In the genomic region with DNA sequence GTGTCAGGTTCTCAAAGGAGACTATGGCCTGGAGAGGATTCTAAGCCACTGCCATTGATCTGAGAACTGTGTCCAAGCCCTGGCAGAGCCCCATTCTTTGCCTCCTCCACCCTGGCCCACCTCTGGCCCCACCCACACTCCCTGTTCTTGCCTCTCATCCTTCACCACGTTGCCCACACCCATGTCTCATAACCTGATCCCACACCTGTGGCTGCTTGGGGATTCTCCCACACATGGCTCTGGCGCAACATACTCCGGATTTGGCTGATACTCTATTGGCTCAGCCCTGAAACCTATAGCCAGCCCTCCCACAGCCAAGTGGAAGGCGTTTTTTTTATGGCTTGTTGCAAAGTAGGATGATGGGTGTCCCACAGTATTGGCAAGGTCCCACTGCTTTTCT, we compare ENCODE assay signal across 29 mouse cellular contexts. TPM values are rescaled to one million over a fixed set of nuclear protein-coding genes. Genes with fewer than 3 reads are reported as not detected.
DNase-seq lines count a peak whose midpoint lies in the region; ATAC-seq and TF ChIP-seq lines count a peak whose summit lies in the region.
"Had no signal": no experiment of that assay in that cellular context is flagged by ENCODE, and none has a peak within 500 bp of the region (broad histone marks: within the 10 kb centered on the region; RNA-seq: fewer than 3 reads in every experiment).

No protein-coding gene starts in this region.

- no peak for TF ChIP-seq CTCF in intestine, postnatal 0 days (IDR thresholded peaks at IDR 0.05; ENCODE audit: low read depth)

- 0 out of 2 replicates have a peak, but pooled peaks have one; percentile 26 for ATAC-seq in intestine, embryonic 15.5 days
- no peak for ATAC-seq in intestine, postnatal 0 days
- ATAC-seq in stomach, embryonic 16.5 days (ENCODE audit: insufficient read depth, low FRiP score), result peak; percentile 47; the same call in 1 of the 2 replicates
- ATAC-seq: activated CD4-positive, CD25-positive, alpha-beta regulatory T cell, adult 4 months; CD4-positive, CD25-positive, alpha-beta regulatory T cell, adult 4 months; forebrain, embryonic 13.5 days; forebrain, embryonic 15.5 days; forebrain, postnatal 0 days; Patski had no signal

- no peak overlapping the region for H3K4me3 ChIP-seq in intestine, embryonic 15.5 days (replicated peaks)
- H3K4me3 ChIP-seq in intestine, postnatal 0 days (ENCODE audit: low read depth, low read length), result no peak overlapping the region
- H3K4me3 ChIP-seq in stomach, embryonic 16.5 days (replicated peaks; ENCODE audit: low read length), result no peak overlapping the region
- H3K4me3 ChIP-seq: embryonic facial prominence, embryonic 13.5 days; embryonic facial prominence, embryonic 15.5 days; erythroblast, embryonic 14.5 days; forebrain, embryonic 13.5 days; forebrain, embryonic 15.5 days had no signal

- H3K9me3 ChIP-seq in intestine, embryonic 15.5 days, result no peaks in the 10 kb centered on the region
- H3K9me3 ChIP-seq in intestine, postnatal 0 days (ENCODE audit: control insufficient read depth), result no peaks in the 10 kb centered on the region
- H3K9me3 ChIP-seq in stomach, embryonic 16.5 days (replicated peaks; ENCODE audit: control insufficient read depth, low read length), result no peaks in the 10 kb centered on the region
- H3K9me3 ChIP-seq: embryonic facial prominence, embryonic 13.5 days; embryonic facial prominence, embryonic 15.5 days; forebrain, embryonic 13.5 days; forebrain, embryonic 15.5 days; G1E had no signal

- H3K27me3 ChIP-seq in intestine, embryonic 15.5 days (replicated peaks), result no peaks in the 10 kb centered on the region
- no peaks in the 10 kb centered on the region for H3K27me3 ChIP-seq in intestine, postnatal 0 days (replicated peaks; ENCODE audit: control insufficient read depth, insufficient read depth, low read length)
- H3K27me3 ChIP-seq in stomach, embryonic 16.5 days (ENCODE audit: control insufficient read depth, insufficient read depth, low read length), result no peaks in the 10 kb centered on the region
- H3K27me3 ChIP-seq: CH12.LX; embryonic facial prominence, embryonic 13.5 days; embryonic facial prominence, embryonic 15.5 days; forebrain, embryonic 13.5 days; forebrain, embryonic 15.5 days had no signal

- no peak for DNase-seq in gastrocnemius, adult 18-20 months (ENCODE audit: low spot score)
- no peak for DNase-seq in spleen, postnatal 4 days (ENCODE audit: low spot score in 2 of 2)
- DNase-seq: adrenal gland, adult 8-10 months; adrenal gland, postnatal 14 days; adrenal gland, postnatal 36 days; B cell, adult 2 months; cerebellum, adult 11-12 months; cerebellum, adult 2 months; cerebellum, adult 9-10 months; cerebellum, postnatal 10 days; cerebellum, postnatal 25 days; embryo, embryonic 11 days; forebrain, postnatal 0 days had no signal

- H3K36me3 ChIP-seq in intestine, embryonic 15.5 days, result no peaks in the 10 kb centered on the region
- H3K36me3 ChIP-seq in intestine, postnatal 0 days (ENCODE audit: control insufficient read depth, insufficient read depth), result no peaks in the 10 kb centered on the region
- no peaks in the 10 kb centered on the region for H3K36me3 ChIP-seq in stomach, embryonic 16.5 days (ENCODE audit: control insufficient read depth, insufficient read depth, low read length)
- H3K36me3 ChIP-seq: embryonic facial prominence, embryonic 13.5 days; embryonic facial prominence, embryonic 15.5 days; forebrain, embryonic 15.5 days had no signal

- H3K4me2 ChIP-seq in intestine, embryonic 15.5 days (replicated peaks), result no peak overlapping the region
- H3K4me2 ChIP-seq in intestine, postnatal 0 days (replicated peaks; ENCODE audit: low read depth), result no peak overlapping the region
- no peak overlapping the region for H3K4me2 ChIP-seq in stomach, embryonic 16.5 days (ENCODE audit: low read depth, low read length)
- H3K4me2 ChIP-seq: embryonic facial prominence, embryonic 13.5 days; embryonic facial prominence, embryonic 15.5 days; forebrain, embryonic 13.5 days; forebrain, embryonic 15.5 days had no signal

- H3K4me1 ChIP-seq in intestine, embryonic 15.5 days (replicated peaks), result peaks cover 11% of the 10 kb centered on the region; the same call in 1 of the 2 replicates
- peaks cover 4% of the 10 kb centered on the region; the same call in 1 of the 2 replicates for H3K4me1 ChIP-seq in intestine, postnatal 0 days (replicated peaks; ENCODE audit: control insufficient read depth, insufficient read depth, low read length)
- H3K4me1 ChIP-seq in stomach, embryonic 16.5 days (ENCODE audit: control insufficient read depth, insufficient read depth, low read length), result peaks cover 12% of the 10 kb centered on the region

- no peak overlapping the region for H3K27ac ChIP-seq in intestine, embryonic 15.5 days
- no peak overlapping the region for H3K27ac ChIP-seq in intestine, postnatal 0 days (ENCODE audit: low read depth, low read length)
- H3K27ac ChIP-seq in stomach, embryonic 16.5 days (ENCODE audit: low read length), result no peak overlapping the region
- H3K27ac ChIP-seq: embryonic facial prominence, embryonic 13.5 days; embryonic facial prominence, embryonic 15.5 days; forebrain, embryonic 13.5 days; forebrain, embryonic 15.5 days had no signal

- 70% methylated on average over 4 of the region's 4 CpGs for WGBS in intestine, embryonic 15.5 days
- WGBS in intestine, postnatal 0 days, result 52% methylated on average over 4 of the region's 4 CpGs
- WGBS in stomach, embryonic 16.5 days, result 52% methylated on average over 4 of the region's 4 CpGs

- no peak overlapping the region for H3K9ac ChIP-seq in intestine, embryonic 15.5 days
- no peak overlapping the region for H3K9ac ChIP-seq in intestine, postnatal 0 days (ENCODE audit: low read depth, low read length)
- no peak overlapping the region for H3K9ac ChIP-seq in stomach, embryonic 16.5 days (ENCODE audit: low read length)
- H3K9ac ChIP-seq: embryonic facial prominence, embryonic 13.5 days; embryonic facial prominence, embryonic 15.5 days; forebrain, embryonic 13.5 days; forebrain, embryonic 15.5 days; forebrain, postnatal 0 days had no signal

RNA-seq across cellular contexts. Expression of a gene that starts 2.2 kb away (rescaled TPM):
- 10.5 and 11.5 TPM in 2 replicates for polyA plus RNA-seq in intestine, embryonic 15.5 days (2015; fragmentation: Nextera tagmentation; extraction: Ambion mirVana)
- polyA plus RNA-seq in intestine, postnatal 0 days (2015; fragmentation: Nextera tagmentation; extraction: Ambion mirVana), result 6.7 and 7.2 TPM in 2 replicates
- 6.8 and 7.6 TPM in 2 replicates for polyA plus RNA-seq in stomach, embryonic 16.5 days (2015; fragmentation: Nextera tagmentation; extraction: Ambion mirVana)
- 10 to 100 TPM; 24.2 to 24.7 TPM for total RNA-seq in gastrocnemius, adult 18-20 months (2021)

RNA-seq across cellular contexts. Expression of a gene that starts 41.8 kb away (rescaled TPM):
- polyA plus RNA-seq in intestine, embryonic 15.5 days (2015; fragmentation: Nextera tagmentation; extraction: Ambion mirVana), result 0.18 and 0.21 TPM in 2 replicates
- polyA plus RNA-seq in intestine, postnatal 0 days (2015; fragmentation: Nextera tagmentation; extraction: Ambion mirVana), result 0.14 and 0.20 TPM in 2 replicates
- polyA plus RNA-seq in stomach, embryonic 16.5 days (2015; fragmentation: Nextera tagmentation; extraction: Ambion mirVana), result 0.31 and 0.59 TPM in 2 replicates
- not detected for total RNA-seq in gastrocnemius, adult 18-20 months (2021)
- total RNA-seq: CH12.LX; common myeloid progenitor, adult 5-6 weeks; G1E had no signal
- polyA plus RNA-seq: activated CD4-positive, CD25-positive, alpha-beta regulatory T cell, adult 4 months; CD4-positive, CD25-positive, alpha-beta regulatory T cell, adult 4 months; embryonic facial prominence, embryonic 11.5 days; erythroblast, embryonic 14.5 days; forebrain, embryonic 11.5 days; G1E had no signal

RNA-seq across cellular contexts. Expression of a gene that starts 57.4 kb away (rescaled TPM):
- polyA plus RNA-seq in intestine, embryonic 15.5 days (2015; fragmentation: Nextera tagmentation; extraction: Ambion mirVana), result 114 and 123 TPM in 2 replicates
- polyA plus RNA-seq in intestine, postnatal 0 days (2015; fragmentation: Nextera tagmentation; extraction: Ambion mirVana), result 61.5 and 62.2 TPM in 2 replicates
- 123 and 134 TPM in 2 replicates for polyA plus RNA-seq in stomach, embryonic 16.5 days (2015; fragmentation: Nextera tagmentation; extraction: Ambion mirVana)
- total RNA-seq in gastrocnemius, adult 18-20 months (2021), result 1 to 10 TPM; 6.0 to 6.5 TPM
